Mouse (Mus musculus) gastrocnemius, adult 8-10 months (tissue): ENCODE data around the gene Rnasek. TPM values are rescaled to one million over a fixed set of nuclear protein-coding genes. Genes with fewer than 3 reads are reported as not detected.

Experiments
- DNase-seq, 2 experiments: peaks; one replicate each; pipeline ENCODE4 v3.0.0; 2022; ENCODE audit warnings: low spot score in 2 of 2
- total RNA-seq, 4 experiments: library from RNA; stranded (reverse); gene quantifications; 2 replicates each; pipeline ENCODE4 v1.2.4; 2022

The Rnasek gene
- 100 to 1,000 TPM in 3 of 4 experiments, 10 to 100 TPM in 1; 92.8 to 127 (median 113) TPM for total RNA-seq

DNA sequence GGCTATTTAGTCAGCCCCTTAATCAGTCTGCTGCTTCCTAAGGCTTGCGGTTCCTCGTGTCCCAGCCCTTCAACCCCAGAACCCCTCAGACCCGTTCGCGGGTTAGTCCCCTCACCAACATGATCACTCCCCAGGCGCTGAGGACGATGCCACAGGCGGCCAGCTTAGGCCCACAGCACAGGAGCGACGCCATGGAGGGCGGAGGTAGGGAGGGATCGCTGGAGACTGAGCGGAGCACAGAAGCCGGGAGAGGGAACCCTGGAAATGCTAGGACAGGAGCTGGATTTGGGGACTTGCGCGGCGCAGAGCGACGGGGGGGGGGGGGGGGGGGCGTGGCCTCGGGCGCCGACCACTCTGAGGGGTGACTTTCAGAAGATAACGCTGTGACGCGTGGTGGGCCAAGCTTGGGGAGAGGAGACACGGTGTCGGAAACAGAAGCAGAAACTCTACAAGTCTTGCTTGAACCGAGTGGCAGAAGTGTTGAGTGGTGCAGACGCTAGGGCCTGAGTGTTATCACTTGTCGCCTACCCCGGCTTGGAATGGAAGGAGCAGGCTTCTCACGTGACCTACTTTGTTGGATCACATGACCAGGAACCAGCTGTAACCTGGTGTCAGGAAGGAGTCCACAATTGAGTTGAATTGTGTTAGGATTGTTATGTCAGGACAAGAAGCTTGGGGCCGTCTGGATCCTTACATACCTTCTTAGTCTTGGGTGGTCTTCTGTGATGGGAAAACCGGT is at the start of gene Rnasek, which contains the start of gene Gm21988:
Gene Rnasek, minus strand, starts transcription at position 302 of the 739 bp plus-strand sequence.
Gene Gm21988, minus strand, starts transcription at position 290 of the 739 bp plus-strand sequence.
- DNase-seq: peak; percentile 66 to 68

DNA sequence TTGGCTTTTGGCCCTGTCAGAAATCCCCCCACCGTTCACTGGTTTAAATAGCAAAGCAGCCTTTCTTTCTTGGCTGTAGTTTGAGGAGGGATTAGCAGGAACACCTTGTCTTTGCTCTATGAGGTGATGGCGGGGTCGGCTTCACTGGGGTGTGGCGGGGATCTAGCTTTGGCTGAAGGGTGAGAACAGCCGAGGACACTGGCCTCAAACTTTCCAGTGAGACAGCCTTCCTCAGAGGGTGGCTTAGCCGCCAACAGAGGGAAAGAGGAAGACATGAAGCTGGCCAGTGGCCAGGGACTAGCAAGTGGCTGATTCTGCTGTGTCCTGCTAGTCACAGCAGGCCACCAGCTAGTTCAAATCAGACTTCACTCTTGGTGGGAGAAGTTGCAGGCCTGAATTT is 49.6 kb upstream of the Rnasek start:
- DNase-seq: peak; percentile 17 to 18

GRCm38 (mm10) chr11:70288102-70288501 is 48.5 kb upstream of the Rnasek start:
- no peak for DNase-seq

GRCm38 (mm10) chr11:70285686-70286085 is 46.0 kb upstream of the Rnasek start:
- no peak for DNase-seq

- no peak for DNase-seq
Observed at GRCm38 (mm10) chr11:70284757-70285156, 45.1 kb upstream of the Rnasek start.

GRCm38 (mm10) chr11:70283666-70284065 is 44.0 kb upstream of the Rnasek start:
- DNase-seq: no peak

GRCm38 (mm10) chr11:70280441-70280840 is 40.8 kb upstream of the Rnasek start:
- no peak for DNase-seq

- DNase-seq: no peak
Observed at GRCm38 (mm10) chr11:70278961-70279360, 39.3 kb upstream of the Rnasek start.

GRCm38 (mm10) chr11:70271641-70272040 is 32.0 kb upstream of the Rnasek start:
- DNase-seq: no peak

DNA sequence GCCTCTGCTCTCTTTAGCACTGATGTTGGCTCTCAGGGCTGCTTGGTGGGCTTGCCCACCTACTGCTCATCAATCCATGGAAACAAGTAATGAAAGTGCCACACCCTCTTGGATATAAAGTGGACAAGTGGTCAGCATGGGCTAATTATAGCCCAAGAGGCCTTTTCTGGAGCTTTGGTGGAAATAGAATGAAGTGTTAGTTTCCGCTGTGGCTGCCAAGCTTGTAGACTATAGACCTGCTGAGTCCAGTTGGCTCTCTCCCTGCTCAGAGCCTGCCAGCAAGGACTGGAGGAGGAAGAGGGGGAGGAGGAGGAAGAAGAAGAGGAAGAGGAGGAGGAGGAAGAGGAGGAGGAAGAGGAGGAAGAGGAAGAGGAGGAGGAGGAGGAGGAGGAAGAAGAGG is 26.8 kb upstream of the Rnasek start:
- DNase-seq: peak in 1 of 2 experiments; percentile 36

DNA sequence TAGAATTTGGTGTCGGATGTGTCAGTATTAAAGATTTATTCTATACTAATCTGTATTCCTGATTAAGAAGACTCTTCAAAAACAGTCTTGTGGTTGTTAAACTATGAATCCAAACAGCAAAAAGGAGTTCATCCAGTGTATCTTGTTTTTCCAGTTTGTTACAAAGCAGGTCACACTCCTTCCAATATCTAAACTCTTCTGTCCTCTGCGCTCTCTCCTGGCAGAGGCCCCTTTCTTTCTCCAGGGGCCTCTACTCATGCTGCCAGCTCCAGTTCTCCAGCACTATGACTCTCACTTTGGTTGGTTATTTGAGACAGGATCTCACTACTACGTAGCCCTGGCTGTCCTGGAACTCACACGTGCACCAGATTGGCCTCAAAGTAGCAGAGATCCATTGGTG is 26.2 kb upstream of the Rnasek start:
- DNase-seq: no peak

GRCm38 (mm10) chr11:70265252-70265651 is 25.6 kb upstream of the Rnasek start:
- no peak for DNase-seq

GRCm38 (mm10) chr11:70259035-70259434 is 19.4 kb upstream of the Rnasek start:
- no peak for DNase-seq

DNA sequence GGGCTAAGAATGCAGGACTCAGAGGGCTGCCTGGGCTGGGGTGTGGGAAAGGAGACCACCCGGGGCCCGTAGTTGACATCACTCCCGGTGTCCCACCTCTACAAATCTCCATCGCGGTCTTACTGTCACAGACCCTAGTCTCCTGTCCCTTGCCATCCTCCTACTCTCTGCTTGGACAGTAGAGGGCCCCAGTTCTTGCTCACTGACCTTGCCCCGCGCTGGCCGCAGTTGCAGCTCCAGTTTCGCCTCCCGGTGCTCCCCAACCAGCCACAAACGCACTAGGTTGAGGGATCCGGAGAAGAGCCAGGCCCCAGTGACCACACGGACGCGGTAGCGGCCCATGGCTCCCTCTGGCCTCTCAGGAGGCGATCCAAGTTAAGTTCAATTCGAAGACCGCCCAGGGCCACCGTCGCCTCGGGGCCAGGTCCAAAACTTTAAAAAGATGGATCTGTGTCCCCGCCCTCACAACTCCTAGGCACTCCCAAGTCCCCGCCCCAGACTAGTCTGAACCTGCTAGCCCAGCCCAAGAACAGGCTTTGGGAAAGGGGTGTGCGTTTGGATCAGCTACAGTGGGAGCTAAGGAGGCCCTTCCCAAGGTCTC is 15.4 kb upstream of the Rnasek start, which contains the start of gene Alox12:
Gene Alox12, minus strand, starts transcription at position 423 of the 601 bp plus-strand sequence.
- DNase-seq: peak in 1 of 2 experiments; percentile 33

- DNase-seq: no peak
Observed at GRCm38 (mm10) chr11:70254337-70254736, 14.7 kb upstream of the Rnasek start.

- no peak for DNase-seq
Observed at GRCm38 (mm10) chr11:70251853-70252252, 12.2 kb upstream of the Rnasek start.

DNA sequence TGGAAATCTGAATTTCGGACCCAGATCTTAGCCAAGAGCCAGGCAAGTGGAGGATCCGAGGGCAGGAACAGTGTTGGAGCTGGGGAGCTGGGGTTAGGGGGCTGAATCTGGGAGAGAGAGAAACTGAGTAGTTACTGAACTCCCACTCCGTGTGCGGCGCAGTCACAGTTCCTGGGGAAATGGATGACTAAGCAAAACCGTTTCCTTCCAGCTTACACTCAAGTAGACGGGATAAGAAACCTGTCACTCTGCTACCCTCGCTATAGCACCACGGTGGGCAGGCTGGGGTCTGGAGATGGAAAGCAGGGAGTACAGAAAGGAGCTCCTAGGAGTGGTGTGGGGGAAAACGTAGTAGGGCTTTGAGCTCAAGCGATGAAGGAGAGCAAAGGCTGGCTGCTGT is 10.5 kb upstream of the Rnasek start:
- no peak for DNase-seq

DNA sequence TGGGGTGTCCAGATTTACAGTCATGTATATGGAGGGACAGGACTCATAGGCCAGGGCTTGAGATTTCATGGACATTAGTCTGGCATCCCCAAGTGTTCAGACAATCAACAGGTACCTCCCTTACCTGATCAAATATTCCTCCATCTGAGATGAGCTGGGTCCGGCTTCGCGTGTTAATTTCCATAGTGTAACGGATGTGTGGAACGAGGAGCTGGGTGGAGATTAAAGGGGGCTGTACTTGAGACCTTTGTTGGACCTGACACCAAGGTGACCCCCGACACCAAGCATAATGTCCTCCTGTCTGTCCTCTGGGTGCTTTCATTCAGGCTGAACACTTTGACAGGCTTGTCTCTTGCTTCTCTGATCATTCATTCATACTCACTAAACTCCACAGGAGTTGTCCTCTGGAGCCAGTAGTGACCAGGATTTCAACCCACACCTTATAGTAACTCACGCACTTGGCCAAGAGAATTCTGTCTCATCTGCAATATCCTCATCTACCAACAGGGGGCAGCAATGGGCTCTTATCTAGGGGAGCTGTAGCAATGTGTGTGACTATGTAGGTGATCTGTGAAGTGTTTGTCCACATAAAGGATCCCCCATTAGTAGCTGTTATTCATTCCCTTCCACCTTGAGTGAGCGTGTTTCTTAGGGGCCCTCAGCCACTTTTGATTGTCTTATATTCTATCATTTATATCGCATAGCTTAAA is 7.6 kb upstream of the Rnasek start:
- no peak for DNase-seq

DNA sequence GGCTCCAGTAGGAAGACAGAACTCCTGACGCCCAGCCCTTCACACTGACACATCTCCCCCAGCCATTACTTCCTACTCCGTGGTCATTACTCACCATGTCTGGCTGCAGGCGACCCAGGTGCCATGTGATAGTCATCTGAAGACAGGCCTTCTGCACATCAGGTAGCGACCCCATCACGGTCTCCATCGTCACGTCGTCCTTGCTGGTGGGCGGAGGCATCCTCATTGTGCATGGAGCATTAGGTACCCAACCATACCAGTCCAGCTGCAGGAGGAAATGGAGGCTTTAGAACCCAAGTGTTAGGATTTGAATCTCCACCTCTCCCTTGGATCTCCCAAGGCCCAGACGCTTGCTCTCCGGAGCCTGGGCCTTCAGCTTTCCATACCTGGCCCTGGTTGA is 2.9 kb upstream of the Rnasek start:
- no peak for DNase-seq

- no peak for DNase-seq
Observed at GRCm38 (mm10) chr11:70238591-70239440, 826 bp downstream of the Rnasek start.
